Mouse (Mus musculus): ENCODE results near the gene Fam136a.
A peak's percentile ranks its signal among the peaks of the same experiment; 100 is the strongest.

DNA sequence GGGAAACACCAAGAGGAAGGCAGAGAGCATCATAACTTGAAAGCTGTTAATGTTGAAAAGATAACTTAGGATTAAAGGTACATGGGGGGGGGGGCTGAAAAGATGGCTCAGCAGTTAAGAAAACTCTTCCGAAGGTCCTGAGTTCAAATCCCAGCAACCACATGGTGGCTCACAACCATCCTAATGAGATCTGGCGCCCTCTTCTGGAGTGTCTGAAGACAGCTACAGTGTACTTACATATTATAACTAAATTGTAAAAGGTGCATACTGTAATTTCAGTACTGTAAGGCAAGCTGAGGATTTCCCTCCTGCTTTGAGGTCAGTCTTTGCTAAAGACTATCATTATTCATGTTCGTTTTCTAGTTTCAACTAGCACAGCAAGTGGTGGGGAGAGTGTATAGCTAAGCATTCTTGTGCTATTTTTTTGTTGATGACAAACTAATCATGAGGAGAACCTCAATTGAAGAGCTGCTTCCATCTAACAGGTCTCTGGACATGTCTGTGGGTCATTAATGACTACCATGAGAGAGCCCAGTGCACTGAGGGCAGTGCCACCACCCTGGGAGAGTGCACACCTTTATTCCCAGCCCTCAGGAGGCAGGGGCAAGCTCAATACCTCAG is 4.8 kb downstream of the Fam136a start:
- TF ChIP-seq POLR2AphosphoS2 (IDR thresholded peaks at IDR 0.05; ENCODE audit: insufficient read length, low read depth) (peak; percentile 49), MAX (IDR thresholded peaks at IDR 0.05; ENCODE audit: low read depth) (no peak), POLR2A (IDR thresholded peaks at IDR 0.05; ENCODE audit: insufficient read length, low read depth) (no peak), SRF (IDR thresholded peaks at IDR 0.05; ENCODE audit: control insufficient read depth, insufficient read length, low read depth) (no peak), USF1 (IDR thresholded peaks at IDR 0.05; ENCODE audit: low read depth) (no peak), TCF12 (IDR thresholded peaks at IDR 0.05; ENCODE audit: insufficient read depth, poor library complexity, severe bottlenecking) (no peak), TCF3 (IDR thresholded peaks at IDR 0.05; ENCODE audit: insufficient read length, low read depth) (no peak), E2F4 (IDR thresholded peaks at IDR 0.05; ENCODE audit: insufficient read depth) (no peak), CEBPB (IDR thresholded peaks at IDR 0.05; ENCODE audit: insufficient read depth, poor library complexity, severe bottlenecking) (no peak)

Data from myocyte (in vitro differentiated cells).